Mouse (Mus musculus): ENCODE measurements around the gene Myo19. TPM values are rescaled to one million over a fixed set of nuclear protein-coding genes. Genes with fewer than 3 reads are reported as not detected.

The Myo19 gene
- total RNA-seq, 2 experiments from 2014 or later: 7.0 to 8.6 TPM

- DNase-seq: no peak
Measured at GRCm38 (mm10) chr11:84886767-84887511, 7.0 kb downstream of the Myo19 start.

GRCm38 (mm10) chr11:84888025-84888424 lies 8.1 kb downstream of the Myo19 start:
- DNase-seq: no peak

GRCm38 (mm10) chr11:84889492-84889891 lies 9.5 kb downstream of the Myo19 start:
- DNase-seq: no peak

- no peak for DNase-seq
Measured at GRCm38 (mm10) chr11:84891705-84892104, 11.8 kb downstream of the Myo19 start.

GRCm38 (mm10) chr11:84893113-84893512 lies 13.2 kb downstream of the Myo19 start:
- no peak for DNase-seq

- DNase-seq: no peak
Measured at GRCm38 (mm10) chr11:84904597-84905144, 24.7 kb downstream of the Myo19 start.

GRCm38 (mm10) chr11:84907081-84907480 lies 27.1 kb downstream of the Myo19 start:
- no peak for DNase-seq

- no peak for DNase-seq
Measured at GRCm38 (mm10) chr11:84908480-84908879, 28.5 kb downstream of the Myo19 start.

- no peak for DNase-seq
Measured at GRCm38 (mm10) chr11:84910411-84910810, 30.5 kb downstream of the Myo19 start.

GRCm38 (mm10) chr11:84914673-84915072 lies 34.7 kb downstream of the Myo19 start:
- DNase-seq: no peak

GRCm38 (mm10) chr11:84916053-84916702 lies 36.2 kb downstream of the Myo19 start, which contains the start of gene Znhit3:
Znhit3 (minus strand) TSS chr11:84916366.
- DNase-seq: peak; percentile 80 to 84

- no peak for DNase-seq
Measured at GRCm38 (mm10) chr11:84916703-84917300, 36.9 kb downstream of the Myo19 start.

- DNase-seq: peak; percentile 81 to 85
Measured at GRCm38 (mm10) chr11:84918425-84918824, 38.5 kb downstream of the Myo19 start.

GRCm38 (mm10) chr11:84919276-84919675 lies 39.3 kb downstream of the Myo19 start:
- no peak for DNase-seq

GRCm38 (mm10) chr11:84919951-84920350 lies 40.0 kb downstream of the Myo19 start:
- DNase-seq: no peak

GRCm38 (mm10) chr11:84920981-84921380 lies 41.0 kb downstream of the Myo19 start:
- no peak for DNase-seq

- no peak for DNase-seq
Measured at GRCm38 (mm10) chr11:84932261-84932660, 52.3 kb downstream of the Myo19 start.

GRCm38 (mm10) chr11:84939508-84940053 lies 59.6 kb downstream of the Myo19 start:
- peak; percentile 70 to 75 for DNase-seq

- no peak for DNase-seq
Measured at GRCm38 (mm10) chr11:84940140-84940539, 60.2 kb downstream of the Myo19 start.

GRCm38 (mm10) chr11:84943948-84944347 lies 64.0 kb downstream of the Myo19 start:
- DNase-seq: no peak

GRCm38 (mm10) chr11:84944639-84945435 lies 64.9 kb downstream of the Myo19 start:
- no peak for DNase-seq

GRCm38 (mm10) chr11:84945841-84946240 lies 65.9 kb downstream of the Myo19 start:
- DNase-seq: no peak

Measured in layer of hippocampus, postnatal 36 days (tissue).